Mouse (Mus musculus): ENCODE results near the gene 4933411K16Rik. TPM values are rescaled to one million over a fixed set of nuclear protein-coding genes. Genes with fewer than 3 reads are reported as not detected.

Gene 4933411K16Rik
- total and polyA plus RNA-seq, 2 experiments: 7.0 to 17.1 TPM

GRCm38 (mm10) chr19:42089748-42090595 is 37.9 kb downstream of the 4933411K16Rik start, which contains the start of gene Pi4k2a:
Gene Pi4k2a (plus strand): TSS chr19:42090470.
- Histone ChIP-seq H3K36me3 (ENCODE audit: control insufficient read depth, insufficient read depth, low read length) (peaks cover 4% of the 10 kb centered on the region; the same call in 1 of the 2 replicates), H3K4me1 (ENCODE audit: control insufficient read depth, insufficient read depth, low read length) (peaks cover 9% of the 10 kb centered on the region), H3K4me3 (ENCODE audit: insufficient read depth, low read depth, low read length) (peak within 1 kb of the TSS; percentile 79), H3K27ac (replicated peaks; ENCODE audit: insufficient read depth, low read depth, low read length) (peak within 1 kb of the TSS; percentile 77), H3K27me3 (ENCODE audit: control insufficient read depth, insufficient read depth, low read length) (peaks cover 7% of the 10 kb centered on the region), H3K79me2 (ENCODE audit: control insufficient read depth, insufficient read depth, low read length) (peaks cover 30% of the 10 kb centered on the region), H3K9ac (ENCODE audit: low read depth, low read length) (peak within 1 kb of the TSS; percentile 90)
- peak; percentile 99 for DNase-seq (ENCODE audit: extremely low read depth, low read depth, low spot score)
- TF ChIP-seq POLR2A (IDR thresholded peaks at IDR 0.05; ENCODE audit: extremely low read depth, insufficient read depth, low read length): peak; percentile 92
- no peak for TF ChIP-seq CTCF (IDR thresholded peaks at IDR 0.05; ENCODE audit: low read depth, low read length)
- WGBS: under 1% methylated on average over 55 of the region's 55 CpGs

- peaks cover 30% of the 10 kb centered on the region for H3K79me2 ChIP-seq (ENCODE audit: control insufficient read depth, insufficient read depth, low read length)
- WGBS: under 1% methylated on average over 52 of the region's 52 CpGs
- peaks cover 7% of the 10 kb centered on the region for H3K36me3 ChIP-seq (ENCODE audit: control insufficient read depth, insufficient read depth, low read length)
- H3K4me3 ChIP-seq (ENCODE audit: insufficient read depth, low read depth, low read length): peak overlapping the region; percentile 79
- peaks cover 9% of the 10 kb centered on the region for H3K4me1 ChIP-seq (ENCODE audit: control insufficient read depth, insufficient read depth, low read length)
- TF ChIP-seq CTCF (IDR thresholded peaks at IDR 0.05; ENCODE audit: low read depth, low read length) (no peak), POLR2A (IDR thresholded peaks at IDR 0.05; ENCODE audit: extremely low read depth, insufficient read depth, low read length) (no peak)
- H3K27me3 ChIP-seq (ENCODE audit: control insufficient read depth, insufficient read depth, low read length): peaks cover 5% of the 10 kb centered on the region
- peak overlapping the region; percentile 68 for H3K27ac ChIP-seq (replicated peaks; ENCODE audit: insufficient read depth, low read depth, low read length)
- peak overlapping the region; percentile 90 for H3K9ac ChIP-seq (ENCODE audit: low read depth, low read length)
- peak; percentile 39 for DNase-seq (ENCODE audit: extremely low read depth, low read depth, low spot score)
Observed at GRCm38 (mm10) chr19:42090637-42091141, 38.6 kb downstream of the 4933411K16Rik start.

- DNase-seq (ENCODE audit: extremely low read depth, low read depth, low spot score): no peak
- Histone ChIP-seq H3K79me2 (ENCODE audit: control insufficient read depth, insufficient read depth, low read length) (peaks cover 17% of the 10 kb centered on the region), H3K9ac (ENCODE audit: low read depth, low read length) (no peak overlapping the region), H3K4me3 (ENCODE audit: insufficient read depth, low read depth, low read length) (no peak overlapping the region), H3K27me3 (ENCODE audit: control insufficient read depth, insufficient read depth, low read length) (no peaks in the 10 kb centered on the region), H3K27ac (replicated peaks; ENCODE audit: insufficient read depth, low read depth, low read length) (no peak overlapping the region), H3K4me1 (ENCODE audit: control insufficient read depth, insufficient read depth, low read length) (peaks cover 10% of the 10 kb centered on the region; the same call in 1 of the 2 replicates), H3K36me3 (ENCODE audit: control insufficient read depth, insufficient read depth, low read length) (peaks cover 19% of the 10 kb centered on the region)
- WGBS: 62% methylated on average over 3 of the region's 3 CpGs
- TF ChIP-seq POLR2A (IDR thresholded peaks at IDR 0.05; ENCODE audit: extremely low read depth, insufficient read depth, low read length): no peak
Observed at GRCm38 (mm10) chr19:42099406-42099805, 47.4 kb downstream of the 4933411K16Rik start.

Other genes with a start within 250 kb of the 4933411K16Rik start
- 1.9 and 3.3 TPM in 2 replicates for gene Frat1, start 222.3 kb upstream of the 4933411K16Rik start, total RNA-seq (2014; rRNA removed)
- 5.5 and 5.6 TPM in 2 replicates for gene Frat1, start 222.3 kb upstream of the 4933411K16Rik start, polyA plus RNA-seq (2012; rRNA removed)
- gene Frat2, start 204.1 kb upstream of the 4933411K16Rik start, total RNA-seq (2014; rRNA removed): 0.87 and 1.3 TPM in 2 replicates
- 2.2 and 2.4 TPM in 2 replicates for gene Frat2, start 204.1 kb upstream of the 4933411K16Rik start, polyA plus RNA-seq (2012; rRNA removed)
- gene Rrp12, start 156.1 kb upstream of the 4933411K16Rik start, total RNA-seq (2014; rRNA removed): 1.4 and 1.8 TPM in 2 replicates
- gene Rrp12, start 156.1 kb upstream of the 4933411K16Rik start, polyA plus RNA-seq (2012; rRNA removed): 2.4 and 4.1 TPM in 2 replicates
- gene Pgam1, start 140.3 kb upstream of the 4933411K16Rik start, total RNA-seq (2014; rRNA removed): 108 and 145 TPM in 2 replicates
- 195 and 215 TPM in 2 replicates for gene Pgam1, start 140.3 kb upstream of the 4933411K16Rik start, polyA plus RNA-seq (2012; rRNA removed)
- 5.6 and 6.5 TPM in 2 replicates for gene Exosc1, start 118.8 kb upstream of the 4933411K16Rik start, total RNA-seq (2014; rRNA removed)
- gene Exosc1, start 118.8 kb upstream of the 4933411K16Rik start, polyA plus RNA-seq (2012; rRNA removed): 5.9 and 8.2 TPM in 2 replicates
- gene Zdhhc16, start 118.8 kb upstream of the 4933411K16Rik start, total RNA-seq (2014; rRNA removed): 7.9 and 15.0 TPM in 2 replicates
- 40.9 and 49.9 TPM in 2 replicates for gene Zdhhc16, start 118.8 kb upstream of the 4933411K16Rik start, polyA plus RNA-seq (2012; rRNA removed)
- gene Mms19, start 71.1 kb upstream of the 4933411K16Rik start, total RNA-seq (2014; rRNA removed): 14.9 and 15.1 TPM in 2 replicates
- 23.2 and 39.5 TPM in 2 replicates for gene Mms19, start 71.1 kb upstream of the 4933411K16Rik start, polyA plus RNA-seq (2012; rRNA removed)
- gene Ubtd1, start 70.5 kb upstream of the 4933411K16Rik start, total RNA-seq (2014; rRNA removed): 4.6 and 4.8 TPM in 2 replicates
- 13.4 and 15.3 TPM in 2 replicates for gene Ubtd1, start 70.5 kb upstream of the 4933411K16Rik start, polyA plus RNA-seq (2012; rRNA removed)
- 1.1 and 1.2 TPM in 2 replicates for gene Ankrd2, start 16.2 kb upstream of the 4933411K16Rik start, total RNA-seq (2014; rRNA removed)
- 0.37 and 0.65 TPM in 2 replicates for gene Ankrd2, start 16.2 kb upstream of the 4933411K16Rik start, polyA plus RNA-seq (2012; rRNA removed)
- 128 and 132 TPM in 2 replicates for gene Hoga1, start 6.6 kb upstream of the 4933411K16Rik start, total RNA-seq (2014; rRNA removed)
- 247 and 290 TPM in 2 replicates for gene Hoga1, start 6.6 kb upstream of the 4933411K16Rik start, polyA plus RNA-seq (2012; rRNA removed)
- gene Morn4, start 34.1 kb downstream of the 4933411K16Rik start, total RNA-seq (2014; rRNA removed): 0.09 and 0.13 TPM in 2 replicates
- 0.27 and 0.44 TPM in 2 replicates for gene Morn4, start 34.1 kb downstream of the 4933411K16Rik start, polyA plus RNA-seq (2012; rRNA removed)
- gene Pi4k2a, start 38.2 kb downstream of the 4933411K16Rik start, total RNA-seq (2014; rRNA removed): 20.2 and 23.8 TPM in 2 replicates
- gene Pi4k2a, start 38.2 kb downstream of the 4933411K16Rik start, polyA plus RNA-seq (2012; rRNA removed): 43.3 and 46.1 TPM in 2 replicates
- gene Avpi1, start 76.8 kb downstream of the 4933411K16Rik start, total RNA-seq (2014; rRNA removed): 49.0 and 53.6 TPM in 2 replicates
- gene Avpi1, start 76.8 kb downstream of the 4933411K16Rik start, polyA plus RNA-seq (2012; rRNA removed): 35.9 and 38.2 TPM in 2 replicates
- gene Marveld1, start 95.2 kb downstream of the 4933411K16Rik start, total RNA-seq (2014; rRNA removed): 11.9 and 12.1 TPM in 2 replicates
- 25.7 and 29.8 TPM in 2 replicates for gene Marveld1, start 95.2 kb downstream of the 4933411K16Rik start, polyA plus RNA-seq (2012; rRNA removed)
- 11.1 and 13.4 TPM in 2 replicates for gene Zfyve27, start 111.7 kb downstream of the 4933411K16Rik start, total RNA-seq (2014; rRNA removed)
- gene Zfyve27, start 111.7 kb downstream of the 4933411K16Rik start, polyA plus RNA-seq (2012; rRNA removed): 14.1 and 22.0 TPM in 2 replicates
- not detected in 2 replicates for gene Sfrp5, start 150.0 kb downstream of the 4933411K16Rik start, total RNA-seq (2014; rRNA removed)
- gene Sfrp5, start 150.0 kb downstream of the 4933411K16Rik start, polyA plus RNA-seq (2012; rRNA removed): 0.12 TPM in 1 of 2 replicates, not detected in the other
- not detected in 2 replicates for gene Golga7b, start 195.3 kb downstream of the 4933411K16Rik start, total RNA-seq (2014; rRNA removed)
- gene Golga7b, start 195.3 kb downstream of the 4933411K16Rik start, polyA plus RNA-seq (2012; rRNA removed): not detected in 2 replicates

Data from liver, adult 2 months (tissue).